ENCODE assay signal across 30 mouse cellular contexts in genomic region chr6:119324776-119325175, GRCm38 (mm10). TPM values are rescaled to one million over a fixed set of nuclear protein-coding genes. Genes with fewer than 3 reads are reported as not detected.
"Had no signal": no experiment of that assay in that cellular context is flagged by ENCODE, and none has a peak within 500 bp of the region (broad histone marks: within the 10 kb centered on the region; RNA-seq: fewer than 3 reads in every experiment).

No protein-coding gene starts in this region.

- H3K9ac ChIP-seq: heart, embryonic 13.5 days; heart, embryonic 15.5 days; hindbrain, embryonic 12.5 days; hindbrain, embryonic 14.5 days; intestine, embryonic 15.5 days; limb, embryonic 13.5 days; limb, embryonic 15.5 days; liver, embryonic 12.5 days; liver, embryonic 14.5 days had no signal

- DNase-seq: gastrocnemius, adult 2 months; gastrocnemius, postnatal 10 days; gastrocnemius, postnatal 25 days; heart, adult 18-20 months; heart, postnatal 14 days; heart, postnatal 36 days; kidney, adult 18-20 months; kidney, adult 8-10 months; kidney, postnatal 10 days; kidney, postnatal 25 days; kidney, postnatal 4 days; left cerebral cortex, postnatal 4 days had no signal

- H3K36me3 ChIP-seq: heart, embryonic 10.5 days; heart, embryonic 13.5 days; heart, embryonic 15.5 days; hindbrain, embryonic 12.5 days; intestine, embryonic 15.5 days; limb, embryonic 13.5 days; limb, embryonic 15.5 days; liver, embryonic 12.5 days had no signal

- ATAC-seq: hindbrain, embryonic 16.5 days; inflammation-experienced regulatory T-cells, adult 6 months; intestine, embryonic 15.5 days; intestine, postnatal 0 days; liver, embryonic 12.5 days had no signal

- H3K4me3 ChIP-seq: gastrocnemius, adult 2 months; heart, embryonic 10.5 days; heart, embryonic 13.5 days; heart, embryonic 15.5 days; hindbrain, embryonic 12.5 days; intestine, embryonic 15.5 days; layer of hippocampus, adult 2 months; left cerebral cortex, adult 2 months; limb, embryonic 13.5 days; limb, embryonic 15.5 days; liver, embryonic 12.5 days had no signal

- H3K27ac ChIP-seq: gastrocnemius, adult 2 months; heart, embryonic 10.5 days; heart, embryonic 13.5 days; heart, embryonic 15.5 days; hindbrain, embryonic 12.5 days; hindbrain, embryonic 14.5 days; intestine, embryonic 15.5 days; left cerebral cortex, adult 2 months; limb, embryonic 13.5 days; limb, embryonic 15.5 days; liver, embryonic 12.5 days; liver, embryonic 14.5 days had no signal

- H3K4me1 ChIP-seq: liver, embryonic 12.5 days had no signal

- H3K4me2 ChIP-seq: heart, embryonic 13.5 days; heart, embryonic 15.5 days; hindbrain, embryonic 12.5 days; hindbrain, embryonic 14.5 days; intestine, embryonic 15.5 days; limb, embryonic 13.5 days; limb, embryonic 15.5 days; liver, embryonic 12.5 days had no signal

- H3K9me3 ChIP-seq: heart, embryonic 10.5 days; heart, embryonic 13.5 days; heart, embryonic 15.5 days; hindbrain, embryonic 12.5 days; intestine, embryonic 15.5 days; limb, embryonic 13.5 days; limb, embryonic 15.5 days; liver, embryonic 12.5 days had no signal

RNA-seq across cellular contexts. Expression of gene Lrtm2, which starts 5.8 kb away (rescaled TPM):
- polyA plus RNA-seq: kidney, embryonic 14.5 days; limb, embryonic 11.5 days; limb, embryonic 13.5 days; liver, embryonic 12.5 days; liver, embryonic 16.5 days had no signal
